Mouse (Mus musculus) ES-E14 (cell line): ENCODE data around the gene Tex19.2.

Source experiments
- ZC3H11A ChIP-seq: IDR thresholded peaks from 2 replicates; pipeline ENCODE4 v1.6.1; 2012; ENCODE audit warnings: low read depth, mild to moderate bottlenecking, inconsistent platforms, low read length, borderline replicate concordance
- ZNF384 ChIP-seq: IDR thresholded peaks from 2 replicates; pipeline ENCODE4 v1.6.1; 2012; ENCODE audit warnings: low read depth, low read length, inconsistent platforms

DNA sequence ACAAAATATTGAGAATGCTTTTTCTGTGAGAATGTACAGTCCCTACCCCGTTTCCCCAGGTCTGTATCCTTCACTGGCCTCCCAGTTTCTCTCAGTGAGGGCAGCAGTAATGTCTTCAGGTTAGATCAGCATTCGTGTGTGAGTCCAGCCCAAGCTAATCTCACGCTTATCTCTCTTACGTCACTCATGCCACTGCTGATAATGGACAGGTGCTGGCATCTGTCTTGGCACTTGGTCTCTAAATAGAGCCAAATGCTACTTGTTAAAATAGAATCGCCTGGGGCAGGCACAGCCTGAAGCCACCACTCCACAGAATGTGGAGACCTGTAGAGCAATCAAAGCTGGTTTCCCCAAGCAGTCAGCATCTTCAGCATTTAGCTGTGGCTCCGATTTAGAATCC is 29.5 kb downstream of the Tex19.2 start:
- TF ChIP-seq ZNF384: no peak
- no peak for TF ChIP-seq ZC3H11A
